Mouse (Mus musculus) stomach, postnatal 0 days (tissue): Measurements from ENCODE around the gene H13. TPM values are rescaled to one million over a fixed set of nuclear protein-coding genes. Genes with fewer than 3 reads are reported as not detected.
A peak's percentile ranks its signal among the peaks of the same experiment; 100 is the strongest.
"Not testable (repeated sequence)": the region's sequence is repeated elsewhere in the genome, so short reads cannot be mapped to it uniquely, and the experiment has no call there.

Experiments
- ATAC-seq: fragments of 200-750 bp; cut with Nextera tagmentation; 2 replicates; pipeline ENCODE4 v1.8.0; 2017; ENCODE audit not compliant: low FRiP score, low TSS enrichment
- DNase-seq: peaks from one replicate; pipeline ENCODE4 v3.0.0-alpha.2; 2016; ENCODE audit warnings: low spot score
- H3K27ac ChIP-seq: fragments of 300-500 bp; sonication (generic); replicated peaks from 2 replicates; pipeline ENCODE4 v1.5.1; 2014; ENCODE audit warnings: mild to moderate bottlenecking, control low read depth
- H3K27me3 ChIP-seq: fragments of 300-500 bp; sonication (generic); 2 replicates; pipeline ENCODE4 v1.6.1; 2014; ENCODE audit warnings: low read length; ENCODE audit not compliant: control insufficient read depth, insufficient read depth
- H3K36me3 ChIP-seq: fragments of 300-500 bp; sonication (generic); 2 replicates; pipeline ENCODE4 v1.6.1; 2014; ENCODE audit warnings: low read length, mixed read lengths; ENCODE audit not compliant: control insufficient read depth, insufficient read depth
- H3K4me1 ChIP-seq: fragments of 300-500 bp; sonication (generic); replicated peaks from 2 replicates; pipeline ENCODE4 v1.6.1; 2014; ENCODE audit warnings: antibody characterized with exemption; ENCODE audit not compliant: control insufficient read depth, insufficient read depth
- H3K4me2 ChIP-seq: fragments of 300-500 bp; sonication (generic); replicated peaks from 2 replicates; pipeline ENCODE4 v1.6.1; 2014; ENCODE audit warnings: low read depth, mild to moderate bottlenecking, control low read depth, moderate library complexity
- H3K4me3 ChIP-seq: fragments of 300-500 bp; sonication (generic); 2 replicates; pipeline ENCODE4 v1.5.1; 2014; ENCODE audit warnings: low read depth, low read length, control low read depth
- H3K9ac ChIP-seq: fragments of 300-500 bp; sonication (generic); 2 replicates; pipeline ENCODE4 v1.6.1; 2014; ENCODE audit warnings: mild to moderate bottlenecking, low read length, control low read depth, mixed read lengths
- H3K9me3 ChIP-seq: fragments of 300-500 bp; sonication (generic); 2 replicates; pipeline ENCODE4 v1.6.1; 2016; ENCODE audit warnings: low read length; ENCODE audit not compliant: control insufficient read depth
- CTCF ChIP-seq: IDR thresholded peaks from 2 replicates; pipeline ENCODE4 v1.5.1; 2016; ENCODE audit warnings: antibody characterized with exemption, low read depth, mild to moderate bottlenecking, moderate library complexity
- EP300 ChIP-seq: optimal IDR thresholded peaks from 2 replicates; pipeline ENCODE3; 2016; ENCODE audit warnings: antibody characterized with exemption
- WGBS: fragments of 180-500 bp; shearing (Covaris S2); extraction: QIAGEN DNeasy Blood & Tissue Kit; methylation state at CpG from one replicate; pipeline ENCODE4 v1.1.7; 2014; 5-methylcytosine and 5-hydroxymethylcytosine counted together
- polyA plus RNA-seq: library from polyadenylated mRNA; unstranded; fragments of >200 nt; fragmentation: Nextera tagmentation; extraction: Ambion mirVana; gene quantifications from 2 replicates; pipeline ENCODE4 v1.2.1, GENCODE M21; 2015

Gene H13
- polyA plus RNA-seq, 1 experiment from 2014 or later = 121 TPM

- no peak overlapping the region for H3K9ac ChIP-seq
- DNase-seq (peak; percentile 26), ATAC-seq (peak; percentile 74)
- peak overlapping the region; percentile 61; the same call in 1 of the 2 replicates for H3K27ac ChIP-seq
- WGBS = 35% methylated on average over 10 of the region's 10 CpGs
- TF ChIP-seq CTCF (no peak; the same call in 1 of the 2 replicates), EP300 (no peak)
- no peaks in the 10 kb centered on the region for H3K27me3 ChIP-seq
- H3K4me1 ChIP-seq = no peaks in the 10 kb centered on the region
- no peaks in the 10 kb centered on the region for H3K9me3 ChIP-seq
- no peaks in the 10 kb centered on the region for H3K36me3 ChIP-seq
- H3K4me3 ChIP-seq = no peak overlapping the region
- no peak overlapping the region for H3K4me2 ChIP-seq
Measured at GRCm38 (mm10) chr2:152652901-152653620, 16.2 kb upstream of the H13 start.

- Histone ChIP-seq H3K4me3 (no peak overlapping the region), H3K4me1 (no peaks in the 10 kb centered on the region), H3K4me2 (no peak overlapping the region), H3K27ac (no peak overlapping the region), H3K27me3 (no peaks in the 10 kb centered on the region), H3K9me3 (no peaks in the 10 kb centered on the region), H3K9ac (no peak overlapping the region), H3K36me3 (no peaks in the 10 kb centered on the region)
- TF ChIP-seq EP300 = no peak
- no peak for TF ChIP-seq CTCF
- WGBS = 39% methylated on average over 14 of the region's 14 CpGs
- ATAC-seq (no peak; the same call in 1 of the 2 replicates), DNase-seq (no peak)
Measured at GRCm38 (mm10) chr2:152653874-152654715, 15.2 kb upstream of the H13 start.

- H3K9ac ChIP-seq = no peak overlapping the region
- DNase-seq = peak; percentile 46
- H3K4me1 ChIP-seq = no peaks in the 10 kb centered on the region
- TF ChIP-seq EP300 = no peak
- TF ChIP-seq CTCF = peak; percentile 69
- no peak overlapping the region for H3K27ac ChIP-seq
- no peaks in the 10 kb centered on the region for H3K36me3 ChIP-seq
- H3K9me3 ChIP-seq = no peaks in the 10 kb centered on the region
- no peaks in the 10 kb centered on the region for H3K27me3 ChIP-seq
- 61% methylated on average over 10 of the region's 10 CpGs for WGBS
- no peak overlapping the region for H3K4me2 ChIP-seq
- H3K4me3 ChIP-seq = no peak overlapping the region
- no peak for ATAC-seq
Measured at GRCm38 (mm10) chr2:152657398-152657797, 11.9 kb upstream of the H13 start.

- Histone ChIP-seq H3K4me2 (no peak overlapping the region), H3K4me1 (no peaks in the 10 kb centered on the region), H3K9ac (no peak overlapping the region), H3K9me3 (no peaks in the 10 kb centered on the region), H3K27me3 (no peaks in the 10 kb centered on the region), H3K36me3 (no peaks in the 10 kb centered on the region), H3K4me3 (no peak overlapping the region), H3K27ac (no peak overlapping the region)
- DNase-seq = no peak
- no peak for ATAC-seq
- WGBS = 72% methylated on average over 6 of the region's 6 CpGs
- TF ChIP-seq EP300 = no peak
- TF ChIP-seq CTCF = no peak
Measured at GRCm38 (mm10) chr2:152661163-152661562, 8.1 kb upstream of the H13 start.

- H3K27ac ChIP-seq, ATAC-seq, H3K36me3 ChIP-seq, H3K4me1 ChIP-seq, H3K4me2 ChIP-seq, H3K4me3 ChIP-seq, DNase-seq, H3K27me3 ChIP-seq, H3K9me3 ChIP-seq, H3K9ac ChIP-seq: not testable (repeated sequence)
- 61% methylated on average over 3 of the region's 3 CpGs for WGBS
Measured at GRCm38 (mm10) chr2:152666191-152666590, 3.1 kb upstream of the H13 start.
